Mouse (Mus musculus): Measurements from ENCODE around the gene Gm49396. TPM values are rescaled to one million over a fixed set of nuclear protein-coding genes. Genes with fewer than 3 reads are reported as not detected.

The Gm49396 gene
- total and polyA plus RNA-seq, 2 experiments from 2014 or later, result 3.7 to 6.4 TPM

- Histone ChIP-seq H3K27ac (peak within 1 kb of the TSS; percentile 96), H3K9ac (replicated peaks; ENCODE audit: low read length) (peak within 1 kb of the TSS; percentile 63), H3K27me3 (ENCODE audit: insufficient read depth, low read length) (no peaks in the 10 kb centered on the region), H3K36me3 (ENCODE audit: insufficient read depth, low read length) (peaks cover 24% of the 10 kb centered on the region), H3K4me3 (ENCODE audit: low read length) (peak within 1 kb of the TSS; percentile 65), H3K4me1 (ENCODE audit: insufficient read depth, low read length) (peaks cover 13% of the 10 kb centered on the region; the same call in 1 of the 2 replicates), H3K9me3 (ENCODE audit: low read length) (no peaks in the 10 kb centered on the region), H3K4me2 (ENCODE audit: low read depth, low read length) (peak within 1 kb of the TSS; percentile 97)
- ATAC-seq (peak; percentile 95), DNase-seq (ENCODE audit: low spot score) (peak; percentile 99)
- TF ChIP-seq CTCF (IDR thresholded peaks at IDR 0.05; ENCODE audit: low read depth), result peak; percentile 34; the same call in 1 of the 2 replicates
- WGBS, result under 1% methylated on average over 44 of the region's 44 CpGs
Measured at GRCm38 (mm10) chr7:30552102-30553020, 10.8 kb upstream of the Gm49396 start, which contains the start of the genes Hspb6 and Proser3. Hspb6 (plus strand) TSS chr7:30552178. Proser3 (minus strand) TSS chr7:30552299.

DNA sequence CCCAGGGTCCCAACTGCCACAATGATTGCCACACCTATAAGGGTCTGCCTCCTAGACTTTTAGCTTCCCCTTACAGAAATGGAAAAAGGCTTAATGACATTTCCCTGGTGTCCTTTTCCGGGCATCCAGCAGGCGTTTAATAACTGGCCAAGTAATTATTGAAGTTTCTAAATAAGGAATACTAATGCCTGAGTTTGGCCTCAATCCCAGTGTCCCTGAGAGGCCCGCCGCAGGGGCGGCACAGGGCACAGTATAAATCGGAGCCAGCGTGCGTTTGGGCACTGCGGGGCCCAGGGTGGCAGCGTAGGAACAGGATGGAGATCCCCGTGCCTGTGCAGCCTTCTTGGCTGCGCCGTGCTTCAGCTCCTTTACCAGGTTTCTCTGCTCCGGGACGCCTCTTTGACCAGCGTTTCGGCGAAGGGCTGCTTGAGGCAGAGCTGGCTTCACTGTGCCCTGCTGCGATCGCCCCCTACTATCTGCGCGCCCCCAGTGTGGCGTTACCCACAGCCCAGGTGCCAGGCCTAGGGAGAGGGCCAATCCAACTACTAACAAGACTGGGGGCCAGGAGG lies 10.0 kb upstream of the Gm49396 start:
- no peaks in the 10 kb centered on the region for H3K9me3 ChIP-seq (ENCODE audit: low read length)
- H3K4me3 ChIP-seq (ENCODE audit: low read length), result peak overlapping the region; percentile 65
- peak; percentile 55 for DNase-seq (ENCODE audit: low spot score)
- no peaks in the 10 kb centered on the region for H3K27me3 ChIP-seq (ENCODE audit: insufficient read depth, low read length)
- WGBS, result 3% methylated on average over 23 of the region's 23 CpGs
- H3K4me2 ChIP-seq (ENCODE audit: low read depth, low read length), result peak overlapping the region; percentile 97
- peaks cover 24% of the 10 kb centered on the region for H3K36me3 ChIP-seq (ENCODE audit: insufficient read depth, low read length)
- peaks cover 13% of the 10 kb centered on the region; the same call in 1 of the 2 replicates for H3K4me1 ChIP-seq (ENCODE audit: insufficient read depth, low read length)
- no peak for TF ChIP-seq CTCF (IDR thresholded peaks at IDR 0.05; ENCODE audit: low read depth)
- peak overlapping the region; percentile 96 for H3K27ac ChIP-seq
- peak overlapping the region; percentile 63 for H3K9ac ChIP-seq (replicated peaks; ENCODE audit: low read length)
- no peak for ATAC-seq

DNA sequence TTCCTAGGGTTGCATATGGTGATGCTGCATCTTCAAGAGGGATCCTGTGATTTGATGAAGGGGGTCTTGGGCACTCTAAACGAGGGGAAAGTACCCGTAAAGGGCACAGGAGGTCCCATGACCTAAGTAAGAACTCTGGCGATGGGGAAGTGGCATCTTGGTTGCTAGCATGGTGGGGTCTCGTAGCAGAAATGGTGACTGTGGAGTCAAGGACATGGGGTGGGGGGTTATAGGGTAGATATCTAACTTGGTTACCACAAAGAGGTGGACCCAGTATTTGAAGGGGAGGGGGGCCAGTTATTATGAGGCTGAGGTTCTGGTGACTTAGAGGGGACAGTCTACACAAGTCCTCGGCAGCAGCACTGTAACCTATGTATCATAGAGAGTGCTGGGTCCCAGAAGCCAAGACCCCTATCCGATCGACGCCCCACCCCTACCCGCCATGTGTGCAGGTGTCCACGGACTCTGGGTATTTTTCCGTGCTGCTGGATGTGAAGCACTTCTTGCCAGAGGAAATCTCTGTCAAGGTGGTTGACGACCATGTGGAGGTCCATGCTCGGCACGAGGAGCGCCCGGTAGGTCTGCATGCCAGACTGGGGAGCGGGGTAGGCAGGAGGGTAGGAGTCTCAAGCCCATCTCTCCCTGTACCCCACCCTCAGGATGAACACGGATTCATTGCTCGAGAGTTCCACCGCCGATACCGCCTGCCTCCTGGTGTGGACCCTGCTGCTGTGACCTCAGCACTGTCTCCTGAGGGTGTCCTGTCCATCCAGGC lies 9.1 kb upstream of the Gm49396 start:
- no peak for TF ChIP-seq CTCF (IDR thresholded peaks at IDR 0.05; ENCODE audit: low read depth)
- Histone ChIP-seq H3K4me2 (ENCODE audit: low read depth, low read length) (peak overlapping the region; percentile 97), H3K27me3 (ENCODE audit: insufficient read depth, low read length) (no peaks in the 10 kb centered on the region), H3K4me1 (ENCODE audit: insufficient read depth, low read length) (peaks cover 22% of the 10 kb centered on the region), H3K4me3 (ENCODE audit: low read length) (no peak overlapping the region), H3K9me3 (ENCODE audit: low read length) (no peaks in the 10 kb centered on the region), H3K27ac (no peak overlapping the region), H3K9ac (replicated peaks; ENCODE audit: low read length) (peak overlapping the region; percentile 63; the same call in 1 of the 2 replicates), H3K36me3 (ENCODE audit: insufficient read depth, low read length) (peaks cover 19% of the 10 kb centered on the region)
- no peak for ATAC-seq
- WGBS, result 88% methylated on average over 22 of the region's 22 CpGs
- DNase-seq (ENCODE audit: low spot score), result no peak

DNA sequence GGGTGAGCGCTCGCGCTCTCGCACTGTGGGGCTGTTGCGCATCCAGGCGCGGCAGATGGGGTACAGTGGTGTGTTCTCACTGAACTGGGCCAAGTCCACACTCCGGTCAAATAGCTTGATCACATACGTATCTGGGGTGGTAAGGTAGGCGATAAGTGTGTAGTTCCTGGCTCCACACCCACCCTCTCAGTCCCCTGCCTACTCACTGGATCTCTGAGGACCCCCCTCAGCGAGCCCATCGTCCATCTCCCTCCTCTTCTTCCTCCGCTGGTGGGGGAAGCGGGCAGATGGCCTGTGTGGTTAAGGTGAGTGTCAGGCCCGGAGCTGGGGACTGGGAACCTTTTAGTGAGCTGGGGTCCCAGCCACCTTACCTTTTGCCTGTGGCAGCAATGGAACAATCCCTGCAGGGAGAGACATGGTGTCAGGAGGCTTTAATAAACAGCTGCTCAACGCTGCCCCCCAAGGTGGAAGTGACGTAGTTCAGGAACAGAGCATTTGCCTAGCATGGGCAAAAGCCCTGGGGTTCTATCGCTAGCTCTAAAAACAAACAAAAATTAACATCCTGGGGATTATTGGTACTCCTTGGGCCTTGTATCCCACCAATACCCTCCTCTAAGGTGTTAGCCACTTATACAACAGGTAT lies 6.1 kb upstream of the Gm49396 start:
- 93% methylated on average over 18 of the region's 18 CpGs for WGBS
- no peak for ATAC-seq
- peaks cover 23% of the 10 kb centered on the region for H3K4me1 ChIP-seq (ENCODE audit: insufficient read depth, low read length)
- no peaks in the 10 kb centered on the region for H3K27me3 ChIP-seq (ENCODE audit: insufficient read depth, low read length)
- no peak; the same call in 1 of the 2 replicates for TF ChIP-seq CTCF (IDR thresholded peaks at IDR 0.05; ENCODE audit: low read depth)
- H3K27ac ChIP-seq, result no peak overlapping the region
- no peak for DNase-seq (ENCODE audit: low spot score)
- no peak overlapping the region for H3K4me3 ChIP-seq (ENCODE audit: low read length)
- no peaks in the 10 kb centered on the region for H3K9me3 ChIP-seq (ENCODE audit: low read length)
- peaks cover 19% of the 10 kb centered on the region for H3K36me3 ChIP-seq (ENCODE audit: insufficient read depth, low read length)
- no peak overlapping the region for H3K4me2 ChIP-seq (ENCODE audit: low read depth, low read length)
- H3K9ac ChIP-seq (replicated peaks; ENCODE audit: low read length), result no peak overlapping the region

GRCm38 (mm10) chr7:30557901-30558514 lies 5.1 kb upstream of the Gm49396 start:
- H3K36me3 ChIP-seq (ENCODE audit: insufficient read depth, low read length), result peaks cover 19% of the 10 kb centered on the region
- no peaks in the 10 kb centered on the region for H3K27me3 ChIP-seq (ENCODE audit: insufficient read depth, low read length)
- no peak for ATAC-seq
- no peak overlapping the region for H3K27ac ChIP-seq
- H3K4me2 ChIP-seq (ENCODE audit: low read depth, low read length), result peak overlapping the region; percentile 99; the same call in 1 of the 2 replicates
- no peak overlapping the region for H3K4me3 ChIP-seq (ENCODE audit: low read length)
- TF ChIP-seq CTCF (IDR thresholded peaks at IDR 0.05; ENCODE audit: low read depth), result no peak
- DNase-seq (ENCODE audit: low spot score), result no peak
- no peaks in the 10 kb centered on the region for H3K9me3 ChIP-seq (ENCODE audit: low read length)
- H3K4me1 ChIP-seq (ENCODE audit: insufficient read depth, low read length), result peaks cover 18% of the 10 kb centered on the region
- WGBS, result 87% methylated on average over 13 of the region's 13 CpGs
- H3K9ac ChIP-seq (replicated peaks; ENCODE audit: low read length), result peak overlapping the region; percentile 64

Measured in hindbrain, postnatal 0 days (tissue).